Mouse (Mus musculus) layer of hippocampus, postnatal 10 days (tissue): ENCODE measurements around the gene Hes6. TPM values are rescaled to one million over a fixed set of nuclear protein-coding genes. Genes with fewer than 3 reads are reported as not detected.

Experiments used
- DNase-seq, 2 experiments: peaks; one replicate each; pipeline ENCODE4 v3.0.0; 2021; ENCODE audit warnings: low spot score in 2 of 2
- total RNA-seq, 2 experiments: library from RNA; stranded (reverse); gene quantifications; 2 replicates each; pipeline ENCODE4 v1.2.3; 2021

Gene Hes6
- total RNA-seq, 2 experiments from 2014 or later: 31.4 to 36.0 TPM

DNA sequence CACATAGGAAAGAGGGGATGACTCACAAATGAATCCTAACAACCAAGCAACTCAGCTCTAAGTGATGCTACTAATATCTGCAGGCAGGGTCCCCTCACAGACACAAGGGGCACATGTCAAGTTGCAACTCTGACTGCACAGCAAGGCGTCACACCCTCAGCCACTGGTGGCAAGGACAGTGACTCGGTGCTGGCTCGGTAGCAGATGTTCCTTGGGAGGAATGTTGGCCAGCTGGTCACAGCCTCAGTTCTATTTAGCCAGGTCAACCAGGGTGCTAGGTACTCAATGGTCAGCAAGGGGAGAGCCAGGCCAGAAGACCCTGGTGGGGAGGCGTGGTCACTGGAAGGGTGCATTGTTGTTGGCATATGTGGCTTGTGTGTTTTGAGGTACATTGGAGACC is 6.0 kb downstream of the Hes6 start:
- no peak for DNase-seq

DNA sequence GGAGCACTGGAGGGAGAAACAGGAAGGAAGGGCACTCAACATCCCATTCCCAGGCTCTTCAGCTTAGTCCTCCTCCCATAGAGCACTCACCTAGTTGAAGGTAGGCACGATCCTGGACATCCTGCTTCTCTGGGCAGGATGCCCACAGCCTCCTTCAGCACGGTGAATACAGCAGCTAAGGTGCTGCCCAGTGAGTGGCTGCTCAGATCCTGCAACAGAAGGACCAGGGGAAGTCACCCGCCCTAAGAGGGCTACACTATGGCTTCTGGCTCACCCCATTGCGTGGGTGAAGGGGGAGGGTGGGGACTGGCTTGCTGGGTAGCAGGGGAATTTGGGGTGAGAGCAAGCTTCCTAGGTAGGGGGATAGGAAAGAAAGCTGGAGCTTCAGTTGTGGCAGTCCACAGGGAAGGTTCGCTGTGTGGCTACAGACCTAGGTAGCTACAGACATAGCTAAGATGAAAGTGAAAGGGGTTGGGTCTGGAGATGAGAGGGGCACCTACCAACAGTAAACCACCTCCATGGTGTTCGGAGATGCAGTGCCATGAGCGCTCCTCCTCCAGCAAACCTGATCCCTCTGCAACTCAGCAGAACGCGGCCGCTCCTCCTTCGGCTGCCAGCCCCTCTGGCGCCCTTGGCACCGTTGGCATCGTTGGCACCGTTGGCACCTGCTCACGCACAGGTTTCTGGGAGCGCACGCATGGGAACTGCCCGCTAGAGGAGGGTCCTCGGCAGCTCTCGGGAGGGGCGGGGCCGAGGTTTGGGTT is 8.2 kb downstream of the Hes6 start:
- peak in 1 of 2 experiments; percentile 39 for DNase-seq

DNA sequence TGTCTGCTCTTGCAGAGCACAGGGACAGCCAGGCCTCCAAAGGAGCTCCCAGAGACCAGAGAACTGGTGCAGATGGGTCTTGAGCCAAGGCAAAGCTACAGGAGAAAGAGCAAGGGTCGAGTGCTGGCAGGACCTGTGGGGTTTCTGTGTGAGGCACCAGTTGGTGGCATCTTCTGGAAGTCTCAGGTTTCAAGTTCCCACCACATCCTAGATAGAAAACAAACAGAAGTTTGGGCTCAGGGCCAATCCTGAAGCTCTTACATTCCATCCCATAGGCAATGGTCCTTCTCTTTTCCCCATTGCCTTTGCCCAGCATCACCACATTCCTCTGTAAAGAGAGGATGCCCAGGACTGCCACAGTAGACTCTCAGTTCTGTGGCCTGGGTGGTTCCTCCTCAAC is 8.9 kb downstream of the Hes6 start:
- DNase-seq: no peak

DNA sequence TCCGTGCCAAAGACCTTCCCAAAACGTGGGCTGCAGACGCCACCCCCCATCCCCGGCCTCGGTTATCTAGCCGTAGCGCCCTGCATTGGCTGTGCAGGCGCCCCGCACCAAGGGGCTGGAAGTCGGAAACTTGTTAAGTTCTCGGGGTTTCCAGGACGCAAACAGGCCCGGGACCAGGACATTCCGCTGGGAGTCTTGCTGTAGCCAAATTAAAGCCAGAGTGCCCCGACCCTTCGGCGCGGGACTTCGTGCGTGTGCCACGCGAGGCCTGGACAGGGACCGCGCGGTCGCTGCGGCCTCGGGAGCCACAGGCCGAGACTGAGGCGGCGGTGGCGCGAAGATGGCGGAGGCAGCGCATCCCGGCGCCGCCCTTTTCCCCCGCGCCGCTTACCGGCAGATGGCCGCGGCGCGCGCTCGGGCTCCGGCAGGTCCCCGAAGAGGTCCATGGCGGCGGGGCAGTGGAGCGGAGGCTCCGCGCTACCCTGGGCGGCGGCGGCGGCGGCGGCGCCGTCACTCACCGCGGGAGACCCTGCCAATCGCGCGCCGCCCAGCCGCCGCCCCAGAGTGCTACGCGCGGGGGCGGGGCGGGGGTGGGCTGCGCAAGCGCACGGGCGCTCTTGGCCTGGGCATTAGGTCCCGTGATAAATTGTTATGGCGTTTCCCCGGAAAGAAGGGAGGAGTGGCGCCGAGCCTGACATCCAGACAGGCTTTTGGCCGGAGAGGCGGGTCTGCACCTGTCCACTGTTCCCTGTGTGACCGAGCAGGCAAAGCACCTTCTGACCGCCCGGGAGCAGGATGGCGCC is 15.4 kb downstream of the Hes6 start, which contains the start of gene Ilkap:
Ilkap (minus strand) TSS at position 556 of the 803 bp plus-strand sequence.
- peak; percentile 74 to 84 for DNase-seq

DNA sequence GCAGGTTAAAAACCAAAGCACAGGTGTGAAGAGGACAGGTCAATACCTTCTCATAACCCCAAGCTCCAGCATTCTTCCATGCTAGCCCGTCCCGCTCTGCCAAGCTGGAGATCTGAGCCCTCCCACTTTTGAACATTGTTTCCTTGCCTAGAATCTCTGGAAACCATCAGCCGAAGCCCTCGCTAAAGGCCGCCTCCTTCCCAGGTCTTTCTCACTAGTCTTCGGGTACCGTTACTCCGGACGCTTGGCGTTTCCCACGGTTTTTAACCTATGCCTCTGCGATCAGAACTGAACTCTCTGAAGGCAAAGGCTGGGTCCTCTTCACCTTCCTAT is 15.9 kb downstream of the Hes6 start:
- DNase-seq: peak in 1 of 2 experiments; percentile 31

GRCm38 (mm10) chr1:91390369-91390768 is 23.5 kb downstream of the Hes6 start:
- no peak for DNase-seq

GRCm38 (mm10) chr1:91381091-91381471 is 32.8 kb downstream of the Hes6 start:
- no peak for DNase-seq

DNA sequence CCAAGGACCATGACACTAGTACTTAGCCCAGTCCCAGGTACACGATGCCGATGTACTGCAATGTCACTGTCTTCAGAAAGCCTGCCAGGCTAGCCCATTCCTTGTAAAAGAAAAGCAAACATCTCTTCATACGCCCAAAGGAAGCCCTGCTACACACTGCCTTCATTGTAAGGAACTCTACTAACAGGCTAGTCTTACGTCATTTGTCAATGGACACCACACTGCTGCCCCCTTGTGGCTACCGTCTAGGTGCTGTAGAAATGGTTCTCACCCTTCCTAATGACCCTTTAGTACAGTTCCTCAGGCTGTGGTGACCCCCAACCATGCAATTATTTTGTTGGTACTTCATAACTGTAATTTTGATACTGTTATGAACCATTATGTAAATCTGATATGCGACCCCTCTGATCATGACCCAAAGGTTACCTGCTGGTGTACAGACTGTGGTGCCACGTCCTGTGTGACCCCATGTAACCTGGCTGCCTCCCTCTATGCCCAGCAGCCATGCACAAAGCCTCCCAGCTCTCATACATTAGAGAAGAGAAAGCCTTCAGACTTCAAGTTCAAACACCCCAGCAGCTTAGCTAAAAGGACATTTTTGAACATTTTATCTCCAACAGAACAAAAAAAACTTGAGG is 33.3 kb downstream of the Hes6 start:
- DNase-seq: peak; percentile 83 to 88

DNA sequence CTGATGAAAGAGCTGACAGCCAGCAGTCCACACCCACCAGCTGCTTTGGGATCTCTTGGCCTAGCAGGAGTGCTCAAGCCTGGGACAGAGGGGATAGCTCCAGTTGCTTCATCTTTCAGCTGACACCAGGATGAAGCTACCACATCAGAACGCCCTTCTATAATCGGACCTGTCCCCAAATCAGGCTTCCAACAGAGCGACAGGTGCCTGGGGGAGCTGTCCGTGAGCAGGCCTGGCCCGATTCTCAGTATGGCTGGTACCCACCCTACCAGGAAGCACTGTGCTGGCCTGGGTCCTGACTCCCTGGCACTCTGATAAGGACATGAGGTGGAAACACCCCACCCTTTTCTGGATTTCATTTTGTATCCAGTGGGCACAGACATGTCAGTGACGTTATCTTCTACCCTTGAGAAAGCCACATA is 40.4 kb downstream of the Hes6 start:
- DNase-seq: no peak

- no peak for DNase-seq
Observed at GRCm38 (mm10) chr1:91370055-91370454, 43.8 kb downstream of the Hes6 start.

- no peak for DNase-seq
Observed at GRCm38 (mm10) chr1:91369408-91369807, 44.4 kb downstream of the Hes6 start.

DNA sequence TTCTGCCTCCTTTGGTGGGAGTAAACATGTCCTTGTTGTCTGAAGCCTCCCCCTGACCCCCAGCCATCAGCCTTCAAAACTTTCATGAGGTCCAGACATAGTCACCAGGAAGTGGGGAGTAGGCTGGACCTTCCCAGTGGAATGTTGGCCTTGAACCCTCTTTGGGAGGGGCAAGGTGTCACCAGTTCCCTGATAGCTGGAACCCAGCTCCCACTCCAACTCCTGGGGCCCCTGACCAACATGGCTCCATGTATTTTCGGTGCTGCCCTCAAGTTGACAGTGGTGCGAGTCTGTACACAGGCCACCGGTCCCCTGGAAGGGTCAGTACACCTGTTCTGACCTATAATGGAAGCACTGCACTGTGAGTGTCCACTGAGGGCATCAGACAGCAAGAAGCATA is 46.5 kb downstream of the Hes6 start:
- no peak for DNase-seq

GRCm38 (mm10) chr1:91366215-91367108 is 47.4 kb downstream of the Hes6 start, which contains the start of gene Erfe:
Erfe (plus strand) TSS chr1:91366430.
- peak; percentile 64 to 71 for DNase-seq

GRCm38 (mm10) chr1:91365816-91366214 is 48.0 kb downstream of the Hes6 start:
- DNase-seq: no peak

GRCm38 (mm10) chr1:91364822-91365644 is 48.8 kb downstream of the Hes6 start:
- no peak for DNase-seq

- no peak for DNase-seq
Observed at GRCm38 (mm10) chr1:91362113-91362512, 51.7 kb downstream of the Hes6 start.
